Mouse (Mus musculus) megakaryocyte, adult 5-6 weeks (primary cell): ENCODE data around the gene Smarca4. TPM values are rescaled to one million over a fixed set of nuclear protein-coding genes. Genes with fewer than 3 reads are reported as not detected.
"Not testable (repeated sequence)": the region's sequence is repeated elsewhere in the genome, so short reads cannot be mapped to it uniquely, and the experiment has no call there.

Experiments
- ATAC-seq: 2 replicates; pipeline ENCODE4 v1.8.0; 2016; ENCODE audit warnings: mild to moderate bottlenecking, inconsistent platforms; ENCODE audit not compliant: poor library complexity, severe bottlenecking
- total RNA-seq, 2 experiments: library from RNA; stranded (forward) in 1 of 2; stranded (reverse) in 1 of 2; fragments of 153-499, 151-499 nt in 1 of 2; fragments of 221-1000, 200-1000 nt in 1 of 2; gene quantifications; 2 replicates each; pipeline versions ENCODE4 v1.2.3 to v1.2.4; 2015 to 2017

The Smarca4 gene
- total RNA-seq, 2 experiments from 2014 or later = 43.5 to 46.0 TPM

DNA sequence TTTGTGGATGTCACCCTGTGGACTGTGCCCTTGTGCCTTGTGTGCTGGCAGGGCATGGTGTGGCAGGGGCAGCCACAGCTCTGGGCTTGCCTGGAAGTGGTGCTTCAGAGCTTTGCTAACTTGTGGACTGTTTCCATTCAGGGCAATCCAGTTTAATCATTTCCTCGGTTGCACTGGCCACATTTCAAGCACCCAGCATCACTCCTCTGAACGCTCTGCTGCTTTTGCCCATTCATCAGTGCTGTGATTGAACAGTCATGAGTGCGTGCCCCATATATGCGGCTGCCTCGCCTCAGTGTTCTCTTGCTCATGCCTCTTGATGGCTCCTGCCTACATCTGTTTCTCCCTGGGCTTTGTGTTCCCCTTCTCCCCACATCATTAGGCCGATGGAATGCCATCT is 31.8 kb downstream of the Smarca4 start:
- ATAC-seq = no peak

- no peak for ATAC-seq
These were observed 36.3 kb downstream of the Smarca4 start for GRCm38 (mm10) chr9:21652263-21652662.

DNA sequence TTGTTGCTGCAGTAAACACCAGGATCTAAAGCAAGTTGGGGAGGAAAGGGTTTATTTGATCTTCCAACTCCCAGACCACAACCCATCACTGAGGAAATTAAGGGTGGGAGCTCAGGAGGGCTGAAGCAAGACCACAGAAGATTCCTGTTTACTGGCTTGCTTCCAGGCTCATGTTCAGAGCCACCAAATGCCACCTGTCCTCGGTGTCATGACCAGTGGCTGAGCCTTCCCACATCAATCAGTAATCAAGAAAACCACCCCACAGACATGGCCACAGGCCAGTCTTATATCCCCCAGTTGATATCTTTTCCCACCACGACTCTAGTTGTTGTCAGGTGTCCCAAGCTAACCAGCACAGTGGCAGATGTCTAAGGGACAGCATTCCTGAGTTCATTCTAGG is 37.3 kb downstream of the Smarca4 start:
- no peak for ATAC-seq

DNA sequence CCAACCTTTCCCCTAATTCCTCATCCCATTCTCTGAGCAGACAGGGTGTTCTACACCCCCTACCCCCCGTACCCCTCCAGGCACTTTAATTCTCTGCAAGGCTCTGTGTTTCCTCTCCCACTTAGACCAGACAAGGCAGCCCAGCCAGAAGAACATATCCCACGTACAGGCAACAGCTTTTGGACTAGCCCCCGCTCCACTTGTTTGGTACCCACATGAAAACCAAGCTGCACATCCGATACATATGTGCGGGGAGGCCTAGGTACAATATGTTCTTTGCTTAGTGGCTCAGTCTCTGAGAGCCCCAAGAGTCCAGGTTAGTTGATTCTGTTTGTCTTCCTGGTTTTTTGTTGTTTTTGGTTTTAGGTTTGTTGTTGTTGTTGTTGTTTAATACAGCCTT is 46.1 kb downstream of the Smarca4 start:
- ATAC-seq = no peak

- no peak for ATAC-seq
These were observed 53.0 kb downstream of the Smarca4 start for GRCm38 (mm10) chr9:21668946-21669345.

- ATAC-seq = no peak
These were observed 54.4 kb downstream of the Smarca4 start for GRCm38 (mm10) chr9:21670354-21670753.

GRCm38 (mm10) chr9:21671753-21672152 is 55.8 kb downstream of the Smarca4 start:
- ATAC-seq = no peak

DNA sequence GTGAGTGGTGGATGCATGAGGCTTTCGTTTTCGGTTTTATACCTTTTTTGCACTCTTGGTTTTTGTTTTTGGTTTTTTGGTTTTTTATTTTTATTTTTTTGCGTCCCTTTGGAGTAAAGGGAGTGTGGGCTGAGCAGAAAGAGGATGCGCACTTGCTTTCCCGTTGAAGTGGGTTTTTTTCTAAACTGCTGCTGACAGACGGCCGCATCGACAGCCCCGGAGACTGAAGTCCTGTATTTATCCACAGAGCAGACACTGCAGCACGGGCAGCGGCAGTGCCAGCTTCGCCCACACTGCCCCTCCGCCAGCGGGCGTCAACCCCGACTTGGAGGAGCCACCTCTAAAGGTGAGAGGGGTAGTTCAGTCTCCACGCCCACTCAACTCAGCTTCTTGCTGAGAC is 61.7 kb downstream of the Smarca4 start:
- no peak for ATAC-seq

- no peak for ATAC-seq
These were observed 64.5 kb downstream of the Smarca4 start for GRCm38 (mm10) chr9:21680448-21680847.

GRCm38 (mm10) chr9:21682827-21683226 is 66.9 kb downstream of the Smarca4 start:
- no peak for ATAC-seq

DNA sequence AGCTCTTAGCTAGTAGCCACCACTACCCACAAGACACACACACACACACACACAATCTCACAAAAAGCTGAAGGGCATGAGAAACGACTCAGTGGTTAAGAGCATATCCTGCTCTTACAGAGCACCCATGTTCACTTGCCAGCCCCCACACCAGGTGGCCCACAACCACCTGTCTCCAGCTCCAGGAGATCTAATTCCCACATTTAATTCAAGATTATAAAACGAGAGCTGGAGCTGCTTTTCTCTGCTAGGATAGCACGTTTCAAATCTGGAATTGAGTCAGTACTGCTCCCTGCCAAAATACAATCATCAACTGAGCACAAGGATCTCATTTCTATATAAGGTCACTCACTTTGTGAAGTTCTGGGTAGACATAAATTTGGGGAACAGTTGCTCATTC is 67.9 kb downstream of the Smarca4 start:
- ATAC-seq = no peak

- no peak for ATAC-seq
These were observed 72.6 kb downstream of the Smarca4 start for GRCm38 (mm10) chr9:21688554-21688953.

- ATAC-seq = no peak
These were observed 74.1 kb downstream of the Smarca4 start for GRCm38 (mm10) chr9:21690031-21690430.

- no peak for ATAC-seq
These were observed 75.9 kb downstream of the Smarca4 start for GRCm38 (mm10) chr9:21691862-21692261.

DNA sequence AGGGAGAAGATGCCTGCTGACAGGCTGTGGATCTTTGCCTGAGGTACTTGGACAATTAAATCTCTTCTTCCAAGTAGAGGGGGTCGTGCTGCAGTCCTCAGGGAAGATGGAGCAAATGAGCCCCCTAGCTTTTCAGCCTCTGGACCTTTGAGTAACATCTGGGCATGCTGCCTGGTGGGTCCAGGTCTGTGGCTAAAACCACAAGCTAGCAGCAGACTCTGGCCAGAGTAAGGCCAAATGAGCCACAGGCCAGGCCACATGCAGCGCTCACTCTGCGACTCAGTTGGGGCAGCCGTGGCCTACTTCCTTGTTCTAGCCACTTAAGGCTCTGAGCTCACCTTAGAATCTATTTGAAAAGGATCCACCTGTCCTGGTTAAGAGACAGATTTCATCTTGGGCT is 76.5 kb downstream of the Smarca4 start:
- ATAC-seq = no peak

DNA sequence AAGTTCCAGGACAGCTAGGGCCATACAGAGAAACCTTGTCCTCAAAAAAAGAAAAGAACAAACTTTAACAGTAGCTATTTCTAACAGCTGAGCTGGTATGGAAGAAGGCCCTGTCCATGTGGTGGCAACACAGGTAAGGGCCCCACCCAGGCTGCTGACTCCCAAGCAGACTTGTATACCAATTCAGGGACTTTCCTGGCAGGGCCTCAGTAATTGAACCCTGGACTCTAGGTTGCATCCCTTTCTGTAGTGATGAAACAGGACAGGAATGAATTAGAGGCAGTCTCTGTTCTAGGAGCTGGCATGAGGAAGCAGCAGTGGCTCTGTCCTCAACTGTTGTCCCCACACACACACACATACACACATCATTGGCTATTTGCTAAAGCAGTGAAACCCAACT is 78.1 kb downstream of the Smarca4 start:
- no peak for ATAC-seq

GRCm38 (mm10) chr9:21695229-21695792 is 79.3 kb downstream of the Smarca4 start:
- ATAC-seq = peak; percentile 20; the same call in 1 of the 2 replicates

DNA sequence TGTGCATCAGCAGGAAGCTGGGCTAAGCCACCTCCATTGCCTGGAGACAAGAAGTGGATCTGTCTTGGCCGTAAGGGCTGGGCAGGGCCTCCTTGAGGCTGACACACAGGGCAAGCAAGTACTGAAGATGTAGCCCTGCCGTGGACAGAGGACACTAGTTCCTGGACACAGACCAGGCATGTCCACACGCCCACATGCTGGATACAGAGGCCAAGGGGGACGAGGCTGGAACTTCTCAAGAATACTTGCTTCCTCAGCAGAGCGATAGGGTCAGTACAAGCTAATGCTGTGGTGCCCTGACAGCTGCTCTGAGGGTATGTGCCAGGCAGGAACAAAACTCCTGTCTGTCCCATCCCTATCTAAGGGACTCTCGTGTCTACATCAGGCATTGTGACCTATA is 81.2 kb downstream of the Smarca4 start:
- ATAC-seq = no peak

- not testable (repeated sequence) for ATAC-seq
These were observed 83.3 kb downstream of the Smarca4 start for GRCm38 (mm10) chr9:21699280-21699679.

DNA sequence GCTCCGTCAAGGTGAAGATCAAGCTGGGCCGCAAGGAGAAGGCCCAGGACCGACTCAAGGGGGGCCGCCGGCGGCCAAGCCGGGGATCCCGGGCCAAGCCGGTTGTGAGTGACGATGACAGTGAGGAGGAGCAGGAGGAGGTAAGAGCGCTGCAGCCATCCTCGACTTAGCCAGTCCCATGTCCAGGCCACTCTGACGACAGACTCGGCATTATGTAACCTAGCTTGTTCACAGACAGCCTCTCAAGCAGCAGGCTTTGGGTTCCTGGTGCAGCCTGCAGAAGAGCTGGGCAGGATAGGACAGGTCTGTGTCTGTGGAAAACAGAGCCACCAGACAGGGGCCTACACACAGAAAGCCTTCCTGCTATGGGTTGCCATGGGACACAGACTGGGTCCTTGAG is 85.1 kb downstream of the Smarca4 start:
- ATAC-seq = no peak

- ATAC-seq = no peak
These were observed 87.5 kb downstream of the Smarca4 start for GRCm38 (mm10) chr9:21703494-21703893.

DNA sequence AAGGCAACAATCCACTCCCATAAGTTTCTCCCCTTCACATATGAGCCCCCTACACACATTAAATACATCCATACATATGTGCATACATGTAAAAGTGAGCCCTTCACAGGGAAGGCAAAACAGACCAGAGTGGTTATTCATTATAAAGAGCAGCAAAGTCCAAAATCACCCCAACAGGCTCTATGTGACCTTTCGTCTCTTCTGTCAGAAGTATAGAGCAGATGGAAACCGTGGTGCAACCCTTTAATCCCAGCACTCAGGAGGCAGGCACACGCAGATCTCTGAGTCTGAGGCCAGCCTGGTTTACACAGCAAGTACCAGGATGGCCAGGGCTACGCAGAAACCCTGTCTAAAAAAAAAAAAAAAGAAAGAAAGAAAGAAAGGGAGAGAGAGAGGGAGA is 90.1 kb downstream of the Smarca4 start:
- no peak for ATAC-seq

- ATAC-seq = no peak
These were observed 90.8 kb downstream of the Smarca4 start for GRCm38 (mm10) chr9:21706586-21707265.
